Mouse (Mus musculus): Measurements from ENCODE around the gene Tmem223.
A peak's percentile ranks its signal among the peaks of the same experiment; 100 is the strongest.

DNA sequence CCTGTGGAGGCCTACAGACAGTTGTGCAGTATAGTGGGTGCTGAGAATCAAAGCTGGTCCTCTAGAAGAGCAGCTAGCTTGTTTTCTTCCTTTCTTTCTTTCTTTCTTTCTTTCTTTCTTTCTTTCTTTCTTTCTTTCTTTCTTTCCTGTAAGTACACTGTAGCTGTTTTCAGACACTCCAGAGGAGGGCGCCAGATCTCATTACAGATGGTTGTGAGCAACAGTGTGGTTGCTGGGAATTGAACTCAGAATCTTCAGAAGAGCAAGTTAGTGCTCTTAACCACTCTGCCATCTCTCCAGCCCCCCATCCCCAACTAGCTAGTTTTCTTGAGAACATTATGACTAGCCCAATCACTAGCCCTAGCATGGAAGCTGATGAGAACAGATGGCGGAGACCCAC is 10.0 kb upstream of the Tmem223 start:
- TF ChIP-seq EP300 (IDR thresholded peaks at IDR 0.05) (no peak), CTCF (IDR thresholded peaks at IDR 0.05) (peak; percentile 29; the same call in 1 of the 2 replicates)

Measured in lung, postnatal 0 days (tissue).